Mouse (Mus musculus): ENCODE measurements at regions not wholly inside any gene's neighbourhood (a gene's known extent, or its start where the extent isn't known, plus 50 kb on each side); places are given as distances from the start of the nearest gene placed in this dataset.

- TF ChIP-seq EP300 (IDR thresholded peaks at IDR 0.05; ENCODE audit: low read depth) (no peak), CTCF (IDR thresholded peaks at IDR 0.05; ENCODE audit: low read depth) (no peak)
Observed at GRCm38 (mm10) chr15:5539301-5539928, 295.4 kb upstream of the Ptger4 start.

Data from liver, postnatal 0 days (tissue).